Mouse (Mus musculus): ENCODE results near the gene Zfp654. TPM values are rescaled to one million over a fixed set of nuclear protein-coding genes. Genes with fewer than 3 reads are reported as not detected.

Gene Zfp654
- total and polyA plus RNA-seq, 2 experiments from 2014 or later, result 3.3 to 8.9 TPM

DNA sequence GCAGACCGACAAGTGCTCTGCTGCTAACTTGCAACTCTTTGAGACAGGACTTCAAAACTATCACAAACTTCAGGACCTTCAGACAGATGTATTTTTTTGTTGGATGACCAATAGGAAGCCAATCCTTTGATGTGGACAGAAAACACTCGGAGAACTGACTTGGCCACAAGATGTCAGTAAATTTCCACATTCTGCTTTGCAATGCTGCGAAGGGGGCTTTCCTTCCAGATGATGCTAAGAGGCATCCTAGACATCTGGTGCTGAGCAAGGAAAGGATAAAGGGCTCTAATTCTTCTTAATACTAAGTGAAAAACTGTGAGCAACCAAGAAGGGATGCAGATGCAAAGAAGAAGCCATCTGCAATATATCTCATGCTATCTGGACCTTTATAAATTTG, 96.7 kb downstream of the Zfp654 start:
- DNase-seq (ENCODE audit: low spot score), result peak; percentile 79
- ATAC-seq (ENCODE audit: insufficient read depth, low read depth), result no peak
- Histone ChIP-seq H3K27me3 (ENCODE audit: control insufficient read depth, insufficient read depth, low read length) (no peaks in the 10 kb centered on the region), H3K4me1 (ENCODE audit: control insufficient read depth, insufficient read depth) (peaks cover 11% of the 10 kb centered on the region; the same call in 1 of the 2 replicates), H3K27ac (ENCODE audit: low read depth) (no peak overlapping the region), H3K4me2 (ENCODE audit: low read depth, low read length) (no peak overlapping the region), H3K36me3 (replicated peaks; ENCODE audit: control insufficient read depth, insufficient read depth, low read length) (no peaks in the 10 kb centered on the region), H3K9ac (replicated peaks; ENCODE audit: low read depth, low read length) (no peak overlapping the region), H3K9me3 (replicated peaks; ENCODE audit: control insufficient read depth, low read length) (no peaks in the 10 kb centered on the region), H3K4me3 (ENCODE audit: low read depth, low read length) (no peak overlapping the region)
- 42% methylated on average over 3 of the region's 3 CpGs for whole genome bisulfite sequencing
- TF ChIP-seq CTCF (IDR thresholded peaks at IDR 0.05; ENCODE audit: low read depth) (peak; percentile 77), EP300 (IDR thresholded peaks at IDR 0.05; ENCODE audit: low read depth) (no peak)

DNA sequence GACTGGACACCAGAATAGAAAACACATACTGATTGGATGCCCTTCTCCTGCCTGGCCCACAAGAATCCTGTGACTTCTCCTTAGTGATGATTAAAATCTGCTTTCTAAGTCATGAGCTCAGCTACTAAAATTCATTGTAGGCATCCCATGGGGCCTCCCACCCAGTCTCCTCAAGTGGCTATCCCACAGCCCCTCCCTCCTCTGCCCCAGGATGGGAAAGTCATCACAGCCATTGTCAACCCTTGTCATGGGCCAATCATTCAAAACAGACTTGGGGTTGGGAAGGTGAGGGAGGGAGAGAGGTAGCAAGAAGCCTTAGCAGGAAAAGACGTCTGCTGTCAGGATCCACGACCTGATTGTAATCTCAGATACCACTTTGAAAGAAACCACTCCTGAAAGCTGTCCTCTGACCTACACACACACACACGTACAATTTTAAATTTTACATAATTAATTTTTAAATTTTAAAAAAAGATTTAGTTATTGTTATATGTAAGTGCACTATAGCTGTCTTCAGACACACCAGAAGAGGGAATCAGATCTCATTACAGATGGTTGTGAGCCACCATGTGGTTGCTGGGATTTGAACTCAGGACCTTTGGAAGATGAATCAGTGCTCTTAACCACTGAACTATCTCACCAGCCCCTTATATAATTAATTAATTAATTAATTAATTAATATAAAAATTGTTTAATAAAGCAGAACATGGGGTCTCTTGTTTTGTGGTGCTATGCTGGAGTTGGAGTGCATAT, 97.3 kb downstream of the Zfp654 start:
- no peak overlapping the region for H3K27ac ChIP-seq (ENCODE audit: low read depth)
- peaks cover 11% of the 10 kb centered on the region; the same call in 1 of the 2 replicates for H3K4me1 ChIP-seq (ENCODE audit: control insufficient read depth, insufficient read depth)
- ATAC-seq (ENCODE audit: insufficient read depth, low read depth), result no peak
- TF ChIP-seq CTCF (IDR thresholded peaks at IDR 0.05; ENCODE audit: low read depth) (no peak), EP300 (IDR thresholded peaks at IDR 0.05; ENCODE audit: low read depth) (no peak)
- no peaks in the 10 kb centered on the region for H3K36me3 ChIP-seq (replicated peaks; ENCODE audit: control insufficient read depth, insufficient read depth, low read length)
- H3K27me3 ChIP-seq (ENCODE audit: control insufficient read depth, insufficient read depth, low read length), result no peaks in the 10 kb centered on the region
- WGBS, result 46% methylated on average over 3 of the region's 3 CpGs
- H3K4me3 ChIP-seq (ENCODE audit: low read depth, low read length), result no peak overlapping the region
- no peaks in the 10 kb centered on the region for H3K9me3 ChIP-seq (replicated peaks; ENCODE audit: control insufficient read depth, low read length)
- H3K4me2 ChIP-seq (ENCODE audit: low read depth, low read length), result no peak overlapping the region
- no peak for DNase-seq (ENCODE audit: low spot score)
- no peak overlapping the region for H3K9ac ChIP-seq (replicated peaks; ENCODE audit: low read depth, low read length)

DNA sequence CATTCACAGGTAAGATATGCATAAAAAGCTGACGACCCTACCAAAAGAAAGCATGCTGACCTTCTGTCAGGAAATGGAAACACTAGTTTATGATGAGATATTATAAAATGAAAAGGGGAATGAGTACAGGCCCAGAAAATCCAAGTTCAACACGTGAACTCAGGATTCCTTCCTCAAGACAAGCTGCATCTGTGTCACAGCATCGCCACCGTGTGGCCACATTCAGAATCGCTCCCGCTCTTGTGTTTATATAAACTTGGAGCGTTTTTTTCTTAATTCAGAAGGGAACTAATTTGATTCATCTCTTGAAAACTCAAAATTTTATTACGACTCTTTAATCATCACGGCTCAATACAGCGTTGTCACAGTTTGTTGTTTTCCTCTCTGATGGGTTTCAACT, 103.2 kb downstream of the Zfp654 start:
- Histone ChIP-seq H3K9me3 (replicated peaks; ENCODE audit: control insufficient read depth, low read length) (no peaks in the 10 kb centered on the region), H3K27ac (ENCODE audit: low read depth) (no peak overlapping the region), H3K27me3 (ENCODE audit: control insufficient read depth, insufficient read depth, low read length) (no peaks in the 10 kb centered on the region), H3K4me1 (ENCODE audit: control insufficient read depth, insufficient read depth) (no peaks in the 10 kb centered on the region), H3K36me3 (replicated peaks; ENCODE audit: control insufficient read depth, insufficient read depth, low read length) (no peaks in the 10 kb centered on the region), H3K4me2 (ENCODE audit: low read depth, low read length) (no peak overlapping the region), H3K9ac (replicated peaks; ENCODE audit: low read depth, low read length) (no peak overlapping the region), H3K4me3 (ENCODE audit: low read depth, low read length) (no peak overlapping the region)
- 7% methylated on average over 10 of the region's 10 CpGs for WGBS
- ATAC-seq (ENCODE audit: insufficient read depth, low read depth) (no peak), DNase-seq (ENCODE audit: low spot score) (peak; percentile 41)
- no peak for TF ChIP-seq EP300 (IDR thresholded peaks at IDR 0.05; ENCODE audit: low read depth)
- peak; percentile 91 for TF ChIP-seq CTCF (IDR thresholded peaks at IDR 0.05; ENCODE audit: low read depth)

DNA sequence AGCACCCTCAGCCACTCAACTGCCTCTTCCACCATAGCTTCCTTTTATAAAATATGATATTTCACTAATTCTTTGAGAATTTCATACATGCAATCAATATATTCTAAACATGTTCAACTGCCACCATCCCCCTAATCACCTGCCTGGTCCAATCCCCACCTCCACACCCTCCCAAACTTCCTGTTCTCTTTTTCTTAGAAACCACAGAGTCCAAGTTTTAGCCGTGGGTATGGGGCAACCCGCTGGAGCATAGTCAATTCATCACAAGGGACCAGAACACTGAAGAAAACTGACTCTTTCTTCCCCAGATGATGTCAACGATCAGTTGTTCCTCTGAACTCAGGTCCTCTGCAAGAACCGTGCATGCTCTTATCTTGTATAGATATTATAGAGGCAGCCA, 106.4 kb downstream of the Zfp654 start:
- H3K27ac ChIP-seq (ENCODE audit: low read depth), result no peak overlapping the region
- no peaks in the 10 kb centered on the region for H3K9me3 ChIP-seq (replicated peaks; ENCODE audit: control insufficient read depth, low read length)
- no peaks in the 10 kb centered on the region for H3K36me3 ChIP-seq (replicated peaks; ENCODE audit: control insufficient read depth, insufficient read depth, low read length)
- 61% methylated on average over 4 of the region's 4 CpGs for WGBS
- H3K9ac ChIP-seq (replicated peaks; ENCODE audit: low read depth, low read length), result no peak overlapping the region
- ATAC-seq (ENCODE audit: insufficient read depth, low read depth), result no peak
- H3K4me2 ChIP-seq (ENCODE audit: low read depth, low read length), result no peak overlapping the region
- DNase-seq (ENCODE audit: low spot score), result no peak
- TF ChIP-seq CTCF (IDR thresholded peaks at IDR 0.05; ENCODE audit: low read depth) (no peak), EP300 (IDR thresholded peaks at IDR 0.05; ENCODE audit: low read depth) (no peak)
- H3K4me3 ChIP-seq (ENCODE audit: low read depth, low read length), result no peak overlapping the region
- H3K27me3 ChIP-seq (ENCODE audit: control insufficient read depth, insufficient read depth, low read length), result no peaks in the 10 kb centered on the region
- no peaks in the 10 kb centered on the region for H3K4me1 ChIP-seq (ENCODE audit: control insufficient read depth, insufficient read depth)

DNA sequence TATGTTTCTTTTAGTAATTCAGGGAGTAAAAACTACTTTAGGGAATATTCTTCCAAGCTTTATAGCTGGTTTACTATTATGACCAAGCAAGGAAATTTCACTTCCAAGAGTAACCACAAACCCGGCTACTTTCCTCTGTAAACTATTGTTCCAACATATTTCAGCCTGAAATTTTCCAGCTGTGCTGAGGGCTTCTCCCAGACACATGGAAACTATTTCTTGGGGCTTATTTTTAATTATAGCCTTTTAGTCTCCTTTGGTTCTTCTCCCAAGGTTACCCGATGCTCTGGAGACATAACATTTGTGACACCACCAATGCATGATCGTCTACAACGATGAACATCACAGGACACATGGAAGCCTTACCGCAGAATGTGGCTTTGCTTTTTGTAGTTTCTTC, 114.2 kb downstream of the Zfp654 start:
- WGBS, result 81% methylated on average over 5 of the region's 5 CpGs

More for the DNA sequence above, 114.2 kb downstream of the Zfp654 start:
- no peak overlapping the region for H3K9ac ChIP-seq (replicated peaks; ENCODE audit: low read depth, low read length)
- no peaks in the 10 kb centered on the region for H3K4me1 ChIP-seq (ENCODE audit: control insufficient read depth, insufficient read depth)
- no peak overlapping the region for H3K27ac ChIP-seq (ENCODE audit: low read depth)
- H3K27me3 ChIP-seq (ENCODE audit: control insufficient read depth, insufficient read depth, low read length), result no peaks in the 10 kb centered on the region
- no peaks in the 10 kb centered on the region for H3K36me3 ChIP-seq (replicated peaks; ENCODE audit: control insufficient read depth, insufficient read depth, low read length)
- no peak for TF ChIP-seq CTCF (IDR thresholded peaks at IDR 0.05; ENCODE audit: low read depth)
- no peak for TF ChIP-seq EP300 (IDR thresholded peaks at IDR 0.05; ENCODE audit: low read depth)
- no peaks in the 10 kb centered on the region for H3K9me3 ChIP-seq (replicated peaks; ENCODE audit: control insufficient read depth, low read length)
- ATAC-seq (ENCODE audit: insufficient read depth, low read depth) (no peak), DNase-seq (ENCODE audit: low spot score) (no peak)
- no peak overlapping the region for H3K4me2 ChIP-seq (ENCODE audit: low read depth, low read length)
- H3K4me3 ChIP-seq (ENCODE audit: low read depth, low read length), result no peak overlapping the region

Other genes starting within 250 kb of the Zfp654 start
- gene Csnka2ip, start 249.2 kb downstream of the Zfp654 start, total RNA-seq (2014; rRNA removed; ENCODE audit: low replicate concordance), result not detected in 2 replicates
- gene Csnka2ip, start 249.2 kb downstream of the Zfp654 start, polyA plus RNA-seq (2015; fragmentation: Nextera tagmentation; extraction: Ambion mirVana), result not detected in 2 replicates
- 11.9 and 12.2 TPM in 2 replicates for gene 4930453N24Rik, start 80.5 kb downstream of the Zfp654 start, total RNA-seq (2014; rRNA removed; ENCODE audit: low replicate concordance)
- 17.7 and 19.2 TPM in 2 replicates for gene 4930453N24Rik, start 80.5 kb downstream of the Zfp654 start, polyA plus RNA-seq (2015; fragmentation: Nextera tagmentation; extraction: Ambion mirVana)
- 28.9 and 29.6 TPM in 2 replicates for gene Cggbp1, start 344 bp upstream of the Zfp654 start, total RNA-seq (2014; rRNA removed; ENCODE audit: low replicate concordance)
- gene Cggbp1, start 344 bp upstream of the Zfp654 start, polyA plus RNA-seq (2015; fragmentation: Nextera tagmentation; extraction: Ambion mirVana), result 27.5 and 29.5 TPM in 2 replicates